Mouse (Mus musculus) monocyte, adult 5-6 weeks (primary cell): ENCODE data around the gene Gys2. TPM values are rescaled to one million over a fixed set of nuclear protein-coding genes. Genes with fewer than 3 reads are reported as not detected.
A peak's percentile ranks its signal among the peaks of the same experiment; 100 is the strongest.
"Not testable (repeated sequence)": the region's sequence is repeated elsewhere in the genome, so short reads cannot be mapped to it uniquely, and the experiment has no call there.

ENCODE experiments used
- ATAC-seq: fragments of 153-309, 156-312 bp; replicated peaks from 2 replicates; pipeline ENCODE4 v1.8.0; 2017; ENCODE audit warnings: mild to moderate bottlenecking; ENCODE audit not compliant: low TSS enrichment, insufficient number of reproducible peaks, severe bottlenecking, poor library complexity, low FRiP score
- total RNA-seq: library from RNA; stranded (forward); fragments of 200-1000, 200-491, 200-594 nt; gene quantifications from 3 replicates; pipeline ENCODE4 v1.2.3, GENCODE M21; 2017

Gys2 gene
- total RNA-seq: not detected in 3 replicates

- no peak for ATAC-seq
These were observed at the start of gene Gys2 for GRCm38 (mm10) chr6:142472801-142473203. Gene Gys2, minus strand, starts transcription at chr6:142473109.

DNA sequence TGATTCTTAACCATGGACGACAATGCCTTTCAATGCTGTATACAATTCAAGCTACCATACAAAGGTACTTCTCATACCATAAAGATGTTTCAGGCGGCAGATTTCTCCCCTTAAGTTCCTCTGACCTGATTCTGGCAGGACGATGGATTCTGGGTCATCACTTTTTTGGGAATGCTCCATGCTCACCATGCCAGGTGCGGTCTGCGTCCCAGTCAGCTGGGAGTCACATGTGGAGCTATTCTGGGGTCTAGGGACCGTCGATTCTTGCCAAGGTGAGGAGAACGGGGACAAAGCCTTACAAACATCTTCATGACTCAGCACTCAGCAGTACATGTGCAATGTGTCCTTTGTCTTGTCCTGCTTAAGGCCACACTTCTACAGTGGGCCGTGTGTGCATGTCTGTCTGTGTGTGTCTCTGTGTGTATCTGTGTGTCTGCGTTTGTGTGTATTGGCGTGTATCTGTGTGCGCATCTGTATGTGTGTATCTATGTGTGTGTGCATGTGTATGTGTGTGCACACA is 48.7 kb upstream of the Gys2 start:
- no peak for ATAC-seq

- 0 out of 2 replicates have a peak, but pooled peaks have one; percentile 32 for ATAC-seq
These were observed 46.2 kb upstream of the Gys2 start for GRCm38 (mm10) chr6:142519110-142519509.

GRCm38 (mm10) chr6:142515379-142515778 is 42.5 kb upstream of the Gys2 start:
- not testable (repeated sequence) for ATAC-seq

GRCm38 (mm10) chr6:142514912-142515311 is 42.0 kb upstream of the Gys2 start:
- no peak for ATAC-seq

DNA sequence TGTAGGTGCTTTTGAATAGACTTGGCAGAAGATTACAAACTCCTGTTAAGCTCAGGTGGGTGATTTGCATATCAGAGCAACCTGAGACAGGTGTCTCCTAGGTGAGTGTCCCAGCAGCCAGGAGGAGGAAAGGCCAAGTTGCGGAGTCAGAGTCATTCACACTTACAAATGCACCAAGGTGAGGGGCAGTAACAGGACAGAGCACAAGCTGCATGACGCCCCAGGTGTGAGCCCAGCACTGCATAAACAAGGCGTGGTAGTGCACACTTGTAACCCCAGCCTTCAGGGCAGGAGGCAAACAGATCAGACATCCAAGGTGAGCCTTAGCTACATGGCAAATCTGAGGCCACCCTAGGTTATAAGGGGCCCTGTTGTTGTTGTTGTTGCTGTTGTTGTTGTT is 40.0 kb upstream of the Gys2 start:
- ATAC-seq: no peak

DNA sequence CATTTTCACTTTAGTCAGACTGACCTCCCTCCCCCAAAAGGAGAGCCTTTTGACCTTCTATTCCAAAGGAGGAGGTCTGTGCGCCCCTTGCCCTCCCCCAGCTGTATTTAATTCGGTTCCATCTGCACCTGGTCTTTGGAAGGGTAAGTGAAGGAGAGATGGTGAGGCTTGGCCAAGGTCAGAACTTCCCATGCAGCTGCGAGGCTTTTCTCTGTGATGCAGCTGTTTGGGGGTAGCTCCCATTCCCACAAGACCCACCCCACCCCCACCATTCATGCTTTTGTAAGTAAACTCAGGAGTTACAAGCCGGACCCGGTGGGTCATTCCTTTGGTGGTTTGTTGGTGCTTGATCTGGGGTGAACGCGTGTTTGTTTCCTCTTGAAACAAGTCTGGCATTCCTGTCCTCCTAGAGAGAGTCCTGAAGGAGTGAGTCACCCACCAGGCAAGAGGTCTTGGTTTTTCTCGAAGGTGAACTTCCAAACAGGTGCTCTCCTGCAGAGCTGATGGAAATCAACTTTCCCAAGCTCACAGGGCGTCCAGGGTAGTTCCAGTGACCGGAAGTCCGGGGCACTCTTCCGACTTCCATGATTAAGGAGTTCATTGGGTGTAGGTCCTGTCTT is 38.7 kb upstream of the Gys2 start:
- no peak for ATAC-seq

DNA sequence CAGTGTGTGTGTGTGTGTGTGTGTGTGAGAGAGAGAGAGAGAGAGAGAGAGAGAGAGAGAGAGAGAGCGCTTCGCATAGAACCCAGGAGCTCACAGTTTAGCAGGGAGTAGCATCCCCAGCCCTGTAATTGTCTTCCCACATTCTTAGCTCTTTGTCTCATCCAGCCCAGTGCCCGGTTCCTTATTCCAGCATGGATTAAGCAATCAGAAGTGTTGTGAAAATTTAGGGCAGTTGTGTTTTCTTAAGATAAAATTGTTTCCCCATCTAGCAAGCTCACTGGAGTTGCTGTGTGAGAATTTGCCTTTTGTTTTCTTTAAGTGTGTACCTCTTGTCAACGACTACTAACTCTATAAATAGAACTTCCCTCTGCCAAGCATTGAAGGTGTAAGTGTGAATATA is 35.8 kb upstream of the Gys2 start:
- ATAC-seq: no peak; the same call in 1 of the 2 replicates

GRCm38 (mm10) chr6:142507785-142508162 is 34.9 kb upstream of the Gys2 start, which contains the start of gene Ldhb:
Gene Ldhb, minus strand, starts transcription at chr6:142507957.
- peak; percentile 44 for ATAC-seq

- no peak for ATAC-seq
These were observed 34.3 kb upstream of the Gys2 start for GRCm38 (mm10) chr6:142507033-142507784.

- no peak for ATAC-seq
These were observed 33.6 kb upstream of the Gys2 start for GRCm38 (mm10) chr6:142506338-142507032.

GRCm38 (mm10) chr6:142503601-142504000 is 30.7 kb upstream of the Gys2 start:
- no peak for ATAC-seq

- no peak for ATAC-seq
These were observed 29.7 kb upstream of the Gys2 start for GRCm38 (mm10) chr6:142502519-142503125.

DNA sequence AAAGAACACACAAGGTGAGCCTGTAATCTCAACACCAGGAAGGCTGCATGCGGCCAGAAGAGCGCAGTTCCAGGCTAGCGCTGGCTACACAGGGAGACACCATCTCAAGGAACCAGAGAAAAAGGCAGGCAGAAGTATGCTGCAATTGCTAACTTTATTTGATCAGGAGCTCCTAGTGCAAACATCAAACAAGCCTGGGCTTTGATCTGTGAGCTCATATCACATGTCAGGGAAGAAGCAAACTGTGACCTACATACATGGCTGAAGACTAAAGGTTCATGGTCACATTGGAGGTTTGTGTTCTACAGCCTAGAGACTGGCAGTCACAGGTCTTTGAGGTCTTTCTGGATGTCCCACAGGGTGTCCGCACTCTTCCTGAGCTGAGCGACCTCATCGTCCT is 17.2 kb upstream of the Gys2 start:
- ATAC-seq: not testable (repeated sequence)

DNA sequence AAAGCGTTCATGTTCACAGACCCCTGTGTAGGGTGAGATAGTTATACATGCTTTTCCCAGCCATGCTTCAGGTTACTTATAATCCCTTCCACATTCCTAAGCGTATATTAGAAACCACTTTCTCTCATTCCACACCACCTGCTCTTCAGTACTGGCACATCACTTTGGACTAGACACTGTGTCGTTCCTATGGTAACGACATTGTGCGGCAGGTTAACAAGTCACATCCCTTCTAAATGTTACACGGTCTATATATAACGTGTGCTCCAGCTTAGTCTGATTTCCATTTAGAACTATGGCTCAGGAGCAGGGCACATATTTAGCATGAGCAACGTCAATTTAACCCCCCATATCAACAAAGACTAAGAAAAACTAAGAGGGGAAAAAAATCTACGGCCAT is 14.7 kb upstream of the Gys2 start:
- ATAC-seq: no peak

DNA sequence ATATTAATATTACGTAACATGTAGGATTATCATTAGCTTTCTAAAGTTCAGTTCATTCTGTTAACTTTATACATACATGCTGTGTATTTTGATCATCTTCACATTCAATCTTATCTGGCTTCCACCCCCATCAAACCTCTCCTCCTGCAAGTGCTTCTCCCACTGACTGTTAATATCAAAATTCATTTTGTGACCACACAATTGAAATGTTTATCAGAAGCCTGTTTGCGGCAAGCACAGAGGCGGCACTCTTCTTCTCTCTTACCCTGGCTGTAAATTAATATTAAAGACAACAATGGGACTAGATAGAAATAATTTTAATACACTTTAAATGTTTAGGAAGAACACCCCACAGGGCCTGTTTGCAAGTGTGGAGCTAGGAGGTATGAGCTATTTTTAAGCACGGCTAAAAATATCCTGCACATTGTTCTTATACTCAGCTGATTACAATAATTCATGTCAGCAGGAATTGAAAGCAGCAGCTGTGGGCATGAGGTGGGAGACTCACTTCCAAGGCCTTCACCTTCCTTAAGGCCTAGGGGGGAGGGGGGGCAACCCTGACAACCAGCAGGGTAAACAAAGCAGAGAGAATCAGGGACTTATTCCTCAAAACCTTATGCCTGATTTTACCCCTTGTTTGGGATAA is 12.7 kb upstream of the Gys2 start:
- ATAC-seq: no peak

- ATAC-seq: no peak
These were observed 4.3 kb upstream of the Gys2 start for GRCm38 (mm10) chr6:142477239-142477638.

DNA sequence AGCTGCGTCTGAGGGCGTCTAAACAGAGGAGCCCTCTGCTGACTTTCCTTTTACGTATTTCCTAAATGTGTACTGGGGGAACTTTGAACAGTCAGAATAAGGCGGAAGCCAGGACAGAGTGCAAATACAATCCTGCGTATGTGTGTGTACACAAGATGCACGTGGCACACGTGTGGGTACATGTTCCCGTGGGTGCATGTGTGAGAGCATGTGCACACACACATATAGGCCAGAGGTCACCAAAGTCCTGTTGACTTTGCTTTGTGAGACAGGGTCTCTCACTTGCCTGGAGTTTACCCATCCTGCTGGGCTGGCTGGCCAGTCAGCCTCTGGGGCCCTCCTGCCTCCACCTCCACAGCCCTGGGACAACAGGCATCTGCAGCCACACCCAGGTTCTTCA is 1.8 kb downstream of the Gys2 start:
- no peak for ATAC-seq

- no peak for ATAC-seq
These were observed 3.3 kb downstream of the Gys2 start for GRCm38 (mm10) chr6:142469602-142470001.
